Mouse (Mus musculus) heart, postnatal 0 days (tissue): ENCODE measurements around the gene Usp21.

ENCODE experiments used
- CTCF ChIP-seq: IDR thresholded peaks from 2 replicates; pipeline ENCODE4 v1.5.1; 2016; ENCODE audit warnings: antibody characterized with exemption, control low read depth, low read depth
- EP300 ChIP-seq: IDR thresholded peaks from 2 replicates; pipeline ENCODE4 v1.6.1; 2016; ENCODE audit warnings: antibody characterized with exemption, low read depth

DNA sequence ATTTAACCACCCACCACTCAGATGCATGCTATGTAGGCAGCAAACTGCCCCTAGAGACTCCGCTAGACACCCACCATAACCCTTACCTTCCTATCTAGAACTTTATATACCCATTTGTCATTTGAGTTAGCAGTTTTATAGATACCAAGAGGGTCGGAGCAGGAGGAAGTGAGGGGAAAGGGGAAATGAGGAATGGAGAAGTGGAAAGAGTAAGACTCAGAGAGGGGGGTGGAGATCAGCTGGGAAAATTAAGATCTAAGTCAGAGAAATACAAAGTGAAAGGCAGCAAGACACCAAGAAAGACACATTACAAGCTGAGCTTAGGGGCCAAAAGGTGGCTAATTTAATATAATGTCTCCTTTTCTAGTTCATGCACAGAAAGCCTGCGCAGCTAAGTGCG lies 53.3 kb downstream of the Usp21 start:
- no peak for TF ChIP-seq CTCF
- no peak for TF ChIP-seq EP300
